Mouse (Mus musculus) liver, embryonic 18 days (tissue): ENCODE results near the gene Cdc20. TPM values are rescaled to one million over a fixed set of nuclear protein-coding genes. Genes with fewer than 3 reads are reported as not detected.

Experiments used
- polyA plus RNA-seq: library from polyadenylated mRNA; depleted of rRNA; stranded (reverse); fragments of >200 nt; gene quantifications from 2 replicates; pipeline ENCODE4 v1.2.3, GENCODE M21; 2012; rRNA removed

Cdc20 gene
- 47.5 and 58.9 TPM in 2 replicates for polyA plus RNA-seq

DNA sequence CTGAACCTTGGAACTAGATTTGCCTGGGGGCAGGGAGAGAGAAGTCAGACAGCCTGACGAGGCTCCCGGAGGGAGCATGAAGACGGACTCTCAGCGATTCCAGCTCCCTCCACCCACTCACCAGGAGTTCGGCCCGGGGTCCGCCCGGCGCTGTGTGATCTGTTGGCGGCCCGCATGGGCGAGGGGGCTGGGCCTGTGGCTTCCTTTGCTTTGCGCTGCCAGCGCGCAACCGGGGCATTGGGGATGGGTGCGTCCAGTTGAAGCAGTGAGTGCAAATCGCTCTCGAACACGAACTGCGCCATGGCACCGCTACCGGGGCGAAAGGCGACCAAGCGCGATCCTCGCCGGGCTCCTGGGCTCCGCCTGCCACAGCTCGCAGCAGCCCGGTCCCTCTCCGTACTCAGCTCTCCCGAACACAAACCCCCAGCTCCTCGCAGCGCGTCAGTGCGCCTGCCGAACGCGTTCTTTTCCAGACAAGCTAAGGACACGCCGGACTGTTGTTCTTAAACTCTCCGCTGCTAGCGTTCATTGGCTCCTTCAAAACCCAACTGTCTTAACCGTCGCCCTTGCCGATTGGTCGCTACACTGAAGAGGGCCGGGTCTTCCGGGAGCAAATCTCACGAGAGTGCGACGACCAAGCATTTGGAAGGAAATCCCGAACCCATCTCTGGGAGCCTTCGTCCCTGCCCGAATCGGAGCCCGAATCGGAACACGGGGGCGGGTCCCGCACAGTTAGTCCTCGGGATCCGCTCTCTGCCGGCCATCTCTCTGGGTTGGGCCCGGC lies at the start of gene Cdc20:
Gene Cdc20, minus strand, starts transcription at position 533 of the 784 bp plus-strand sequence.

DNA sequence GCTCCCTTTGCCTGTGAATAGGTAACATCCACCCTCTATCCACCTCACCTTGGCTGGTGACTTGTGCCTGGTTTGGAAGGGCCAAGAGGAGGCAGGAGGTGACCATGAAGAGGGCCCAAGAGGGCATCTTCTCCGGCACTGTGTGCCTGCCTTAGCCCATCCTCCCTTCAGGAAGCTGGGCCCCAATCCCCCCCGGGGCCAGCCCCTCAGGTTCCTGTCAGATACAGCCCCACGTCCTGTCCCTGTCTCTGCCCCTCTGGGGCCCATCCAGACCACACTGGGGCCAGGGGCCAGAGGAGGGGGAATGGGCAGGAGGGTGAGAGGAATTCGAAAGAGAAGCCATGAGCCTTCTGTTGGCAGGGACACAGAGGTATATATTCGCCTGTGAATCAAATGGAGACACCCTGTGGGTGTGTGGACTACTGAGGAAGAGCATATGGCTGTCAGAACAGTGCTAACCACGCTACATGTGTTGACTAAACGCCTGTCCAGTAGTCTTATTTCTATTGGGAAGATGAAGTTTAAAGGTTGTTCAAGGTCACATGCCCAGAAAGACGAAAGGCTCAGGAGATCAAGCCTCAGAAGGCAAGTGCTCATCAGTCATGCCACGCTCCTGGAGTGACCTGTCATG lies 20.3 kb upstream of the Cdc20 start, which contains the start of gene Mpl:
Gene Mpl, minus strand, starts transcription at position 169 of the 631 bp plus-strand sequence.

DNA sequence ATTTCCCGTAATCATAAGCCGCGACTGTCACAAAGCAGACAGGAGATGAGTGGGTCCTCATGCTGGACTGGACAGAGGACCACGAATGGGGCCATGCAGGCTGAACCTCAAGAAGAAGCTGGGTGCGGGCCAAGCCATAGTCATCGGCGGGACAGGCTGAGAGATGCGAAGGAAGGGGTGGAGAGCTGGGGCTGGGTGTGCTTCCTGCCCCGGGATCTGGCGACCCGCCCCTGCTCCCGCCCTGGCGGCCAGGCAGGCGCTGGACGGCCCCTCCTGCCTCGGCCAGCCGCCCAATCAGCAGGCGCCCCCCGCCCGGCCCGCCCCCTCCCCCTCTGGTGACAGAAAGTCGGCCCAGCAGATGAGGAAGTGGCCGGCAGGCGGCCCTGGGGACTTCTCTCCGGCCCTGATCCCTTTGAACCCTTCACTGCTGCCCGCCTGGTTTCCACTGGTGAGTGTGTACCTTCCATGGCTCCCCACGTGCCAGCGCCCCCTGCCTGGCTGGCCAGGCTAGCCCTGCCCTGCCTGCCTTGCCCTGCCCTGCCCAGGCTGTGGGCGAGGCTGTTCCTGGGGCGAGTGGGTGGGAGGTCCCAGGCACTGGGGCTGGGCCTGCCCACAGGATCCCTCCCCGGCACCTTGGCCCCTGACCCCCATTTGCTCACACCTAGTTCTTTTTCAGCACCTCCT lies 9.2 kb downstream of the Cdc20 start, which contains the start of gene Elovl1:
Gene Elovl1, plus strand, starts transcription at position 326 of the 684 bp plus-strand sequence.

DNA sequence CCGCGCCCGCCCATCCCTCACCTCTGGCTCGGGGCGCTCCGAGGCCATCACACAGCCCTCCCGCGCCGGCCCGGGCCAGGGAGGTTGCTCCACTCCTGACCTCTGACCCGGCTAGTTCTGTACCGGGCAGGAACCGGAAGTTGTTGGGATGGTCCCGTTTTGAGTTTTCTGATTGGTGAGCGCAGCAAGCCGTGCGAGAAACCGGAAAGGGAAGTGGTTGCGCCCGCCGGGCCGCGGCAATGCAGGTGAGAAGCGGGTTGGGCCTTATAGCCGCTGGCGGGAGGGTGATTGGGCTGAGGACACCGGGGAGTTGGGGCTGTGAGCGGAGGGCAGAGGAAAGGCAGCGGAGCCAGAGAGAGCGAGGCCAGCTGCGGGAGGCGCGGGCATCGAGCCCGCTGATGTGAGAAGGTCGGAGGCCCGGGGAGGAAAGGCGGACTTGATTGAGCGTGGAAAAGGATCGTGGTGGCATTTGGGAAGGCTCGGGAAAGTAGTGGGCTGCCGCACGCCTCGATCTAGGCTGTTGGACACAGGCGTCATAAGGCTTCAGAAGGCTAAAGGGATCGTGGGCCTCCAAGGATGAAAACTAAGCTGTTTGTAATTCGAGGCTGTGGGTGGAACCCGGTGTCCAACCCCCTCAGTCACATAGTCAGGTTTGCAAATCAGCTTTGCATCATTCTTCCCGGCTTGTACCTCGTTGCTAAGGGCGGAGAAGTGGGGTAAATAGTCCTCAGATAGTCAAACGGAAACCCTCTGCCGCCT lies 27.8 kb downstream of the Cdc20 start, which contains the start of the genes Szt2 and Med8:
Gene Szt2, minus strand, starts transcription at position 132 of the 759 bp plus-strand sequence.
Gene Med8, plus strand, starts transcription at position 196 of the 759 bp plus-strand sequence.

Other genes with a start within 250 kb of the Cdc20 start
- gene Ptprf, start 145.9 kb downstream of the Cdc20 start, polyA plus RNA-seq = 11.4 and 13.5 TPM in 2 replicates
- 4.2 and 4.7 TPM in 2 replicates for gene Szt2, start 28.1 kb downstream of the Cdc20 start, polyA plus RNA-seq
- 40.1 and 42.4 TPM in 2 replicates for gene Med8, start 28.0 kb downstream of the Cdc20 start, polyA plus RNA-seq
- gene Elovl1, start 9.3 kb downstream of the Cdc20 start, polyA plus RNA-seq = 76.0 and 80.1 TPM in 2 replicates
- gene Mpl, start 20.2 kb upstream of the Cdc20 start, polyA plus RNA-seq = 3.8 and 4.8 TPM in 2 replicates
- 8.4 and 10.6 TPM in 2 replicates for gene Tie1, start 52.7 kb upstream of the Cdc20 start, polyA plus RNA-seq
- 9.2 TPM in 2 replicates for gene 2610528J11Rik, start 89.6 kb upstream of the Cdc20 start, polyA plus RNA-seq
- gene Tmem125, start 106.7 kb upstream of the Cdc20 start, polyA plus RNA-seq = 4.2 and 5.6 TPM in 2 replicates
- 0.26 and 0.44 TPM in 2 replicates for gene Cfap57, start 183.4 kb upstream of the Cdc20 start, polyA plus RNA-seq
- gene Ebna1bp2, start 183.4 kb upstream of the Cdc20 start, polyA plus RNA-seq = 38.1 and 38.9 TPM in 2 replicates
- not detected in 2 replicates for gene Olfr62, start 221.6 kb upstream of the Cdc20 start, polyA plus RNA-seq